Mouse (Mus musculus) myocyte (in vitro differentiated cells): ENCODE data around the gene Efcab8.

Experiments
- CEBPB ChIP-seq: IDR thresholded peaks from 2 replicates; pipeline ENCODE4 v1.6.1; 2011; ENCODE audit warnings: mild to moderate bottlenecking, moderate library complexity; ENCODE audit not compliant: poor library complexity, insufficient read depth, severe bottlenecking
- E2F4 ChIP-seq: IDR thresholded peaks from one replicate; pipeline ENCODE4 v1.6.1; 2011; ENCODE audit warnings: mild to moderate bottlenecking, control low read depth, moderate library complexity; ENCODE audit not compliant: insufficient read depth
- MAX ChIP-seq: IDR thresholded peaks from one replicate; pipeline ENCODE4 v1.6.1; 2011; ENCODE audit warnings: low read depth, mild to moderate bottlenecking, control low read depth
- MYOG ChIP-seq, 3 experiments: IDR thresholded peaks; one replicate each; pipeline ENCODE4 v1.6.1; 2011; ENCODE audit warnings: control low read depth in 2 of 3, low read depth in 2 of 3, mild to moderate bottlenecking in 2 of 3; ENCODE audit not compliant: insufficient read length in 2 of 3, control insufficient read depth in 1 of 3, insufficient read depth in 1 of 3
- POLR2A ChIP-seq: IDR thresholded peaks from one replicate; pipeline ENCODE4 v1.6.1; 2011; ENCODE audit warnings: low read depth, mild to moderate bottlenecking, control low read depth, moderate library complexity; ENCODE audit not compliant: insufficient read length
- POLR2AphosphoS2 ChIP-seq: IDR thresholded peaks from one replicate; pipeline ENCODE4 v1.6.1; 2011; ENCODE audit warnings: low read depth, control low read depth; ENCODE audit not compliant: insufficient read length
- TCF12 ChIP-seq: IDR thresholded peaks from one replicate; pipeline ENCODE4 v1.6.1; 2011; ENCODE audit warnings: mild to moderate bottlenecking, control low read depth; ENCODE audit not compliant: poor library complexity, insufficient read depth, severe bottlenecking
- TCF3 ChIP-seq: IDR thresholded peaks from one replicate; pipeline ENCODE4 v1.6.1; 2011; ENCODE audit warnings: low read depth, control low read depth; ENCODE audit not compliant: insufficient read length
- USF1 ChIP-seq: IDR thresholded peaks from one replicate; pipeline ENCODE4 v1.6.1; 2011; ENCODE audit warnings: low read depth, mild to moderate bottlenecking, control low read depth, moderate library complexity

DNA sequence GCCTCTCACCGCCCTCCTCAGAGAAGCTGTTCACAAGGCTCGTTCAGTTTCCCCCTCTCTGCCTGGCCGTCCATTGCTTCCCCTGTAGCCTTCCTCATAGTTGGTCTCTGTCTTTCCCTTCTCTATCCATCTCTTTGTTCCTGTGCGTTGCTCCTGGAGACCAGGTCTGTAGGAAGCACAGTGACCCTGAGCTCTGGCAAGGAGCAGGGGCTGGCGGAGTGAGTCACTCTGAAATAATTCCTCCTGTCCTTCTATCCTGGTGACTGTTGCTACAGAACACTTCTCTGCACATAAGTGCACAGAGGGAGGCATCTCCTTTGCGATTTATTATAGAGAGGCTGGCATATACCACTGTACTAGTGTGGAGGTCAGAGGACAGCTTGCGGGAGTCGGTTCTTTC is 28.4 kb downstream of the Efcab8 start:
- TF ChIP-seq MAX (no peak), POLR2AphosphoS2 (no peak), MYOG (IDR thresholded peaks at IDR 0.05; ENCODE audit: control insufficient read depth in 1 of 3, insufficient read depth in 1 of 3, insufficient read length in 2 of 3, low read depth in 2 of 3) (no peak), POLR2A (no peak), USF1 (no peak), CEBPB (no peak), TCF12 (no peak), E2F4 (no peak), TCF3 (no peak)
